Mouse (Mus musculus) olfactory bulb, adult 2 months (tissue): ENCODE measurements around the gene 2210016F16Rik.

Experiments
- CTCF ChIP-seq: fragments of 200-500 bp; IDR thresholded peaks from 2 replicates; pipeline ENCODE4 v1.5.1; 2012; ENCODE audit warnings: low read depth, mild to moderate bottlenecking, low read length, moderate library complexity; ENCODE audit not compliant: insufficient read depth
- POLR2A ChIP-seq: fragments of 200-500 bp; IDR thresholded peaks from 2 replicates; pipeline ENCODE4 v1.6.1; 2012; ENCODE audit warnings: mild to moderate bottlenecking, low read depth, low read length, moderate library complexity; ENCODE audit not compliant: insufficient read depth

- TF ChIP-seq CTCF (no peak), POLR2A (no peak)
Measured at GRCm38 (mm10) chr13:58350606-58351005, 34.4 kb downstream of the 2210016F16Rik start.
